Mouse (Mus musculus): ENCODE measurements around the gene Cnpy2. TPM values are rescaled to one million over a fixed set of nuclear protein-coding genes. Genes with fewer than 3 reads are reported as not detected.

The Cnpy2 gene
- total RNA-seq (2023): 18.8 to 20.8 TPM (median 19.5 TPM) in 4 replicates

GRCm38 (mm10) chr10:128322141-128323108 lies at the start of gene Cnpy2:
Gene Cnpy2, plus strand, starts transcription at chr10:128322459.

GRCm38 (mm10) chr10:128298702-128299171 lies 23.5 kb upstream of the Cnpy2 start, which contains the start of gene Il23a:
Gene Il23a, minus strand, starts transcription at chr10:128298752.

GRCm38 (mm10) chr10:128303126-128304021 lies 18.9 kb upstream of the Cnpy2 start, which contains the start of gene Pan2:
Gene Pan2, plus strand, starts transcription at chr10:128303335.

GRCm38 (mm10) chr10:128337306-128338181 lies 15.3 kb downstream of the Cnpy2 start, which contains the start of gene Cs:
Gene Cs, plus strand, starts transcription at chr10:128337734.

GRCm38 (mm10) chr10:128368402-128369217 lies 46.4 kb downstream of the Cnpy2 start, which contains the start of gene Coq10a:
Gene Coq10a, minus strand, starts transcription at chr10:128368997.

GRCm38 (mm10) chr10:128376455-128377211 lies 54.4 kb downstream of the Cnpy2 start, which contains the start of gene Ankrd52:
Gene Ankrd52, plus strand, starts transcription at chr10:128377115.

Other genes starting within 250 kb of the Cnpy2 start
- 523 to 608 TPM (median 568 TPM) in 4 replicates for gene Atp5b, start 239.2 kb upstream of the Cnpy2 start, total RNA-seq (2023)
- 124 to 141 TPM (median 134 TPM) in 4 replicates for gene Baz2a, start 230.9 kb upstream of the Cnpy2 start, total RNA-seq (2023)
- 43.9 to 52.8 TPM (median 47.8 TPM) in 4 replicates for gene Rbms2, start 142.2 kb upstream of the Cnpy2 start, total RNA-seq (2023)
- gene Gls2, start 128.0 kb upstream of the Cnpy2 start, total RNA-seq (2023): not detected in 4 replicates
- gene Spryd4, start 110.7 kb upstream of the Cnpy2 start, total RNA-seq (2023): 12.3 to 17.4 TPM (median 15.1 TPM) in 4 replicates
- gene Mip, start 96.6 kb upstream of the Cnpy2 start, total RNA-seq (2023): not detected in 4 replicates
- 13.7 to 23.7 TPM (median 16.3 TPM) in 4 replicates for gene Timeless, start 90.4 kb upstream of the Cnpy2 start, total RNA-seq (2023)
- not detected in 4 replicates for gene Apon, start 68.4 kb upstream of the Cnpy2 start, total RNA-seq (2023)
- 0.75 to 1.4 TPM (median 0.93 TPM) in 4 replicates for gene Apof, start 53.8 kb upstream of the Cnpy2 start, total RNA-seq (2023)
- gene Stat2, start 51.9 kb upstream of the Cnpy2 start, total RNA-seq (2023): 110 to 128 TPM (median 114 TPM) in 4 replicates
- not detected in 4 replicates for gene Il23a, start 23.7 kb upstream of the Cnpy2 start, total RNA-seq (2023)
- 62.2 to 69.4 TPM (median 65.8 TPM) in 4 replicates for gene Pan2, start 19.1 kb upstream of the Cnpy2 start, total RNA-seq (2023)
- 101 to 110 TPM (median 110 TPM) in 4 replicates for gene Cs, start 15.3 kb downstream of the Cnpy2 start, total RNA-seq (2023)
- gene Coq10a, start 46.5 kb downstream of the Cnpy2 start, total RNA-seq (2023): 28.6 to 37.3 TPM (median 32.6 TPM) in 4 replicates
- 67.5 to 68.6 TPM (median 68.3 TPM) in 4 replicates for gene Ankrd52, start 54.7 kb downstream of the Cnpy2 start, total RNA-seq (2023)
- gene Slc39a5, start 78.8 kb downstream of the Cnpy2 start, total RNA-seq (2023): not detected in 4 replicates
- 39.1 to 49.2 TPM (median 47.1 TPM) in 4 replicates for gene Nabp2, start 89.0 kb downstream of the Cnpy2 start, total RNA-seq (2023)
- 61.4 to 67.3 TPM (median 65.5 TPM) in 4 replicates for gene Rnf41, start 89.2 kb downstream of the Cnpy2 start, total RNA-seq (2023)
- gene Smarcc2, start 136.8 kb downstream of the Cnpy2 start, total RNA-seq (2023): 145 to 160 TPM (median 147 TPM) in 4 replicates
- 488 to 539 TPM (median 516 TPM) in 4 replicates for gene Myl6, start 171.7 kb downstream of the Cnpy2 start, total RNA-seq (2023)
- 0.58 to 0.75 TPM in 2 of 4 replicates, not detected in the others for gene Myl6b, start 176.2 kb downstream of the Cnpy2 start, total RNA-seq (2023)
- gene Esyt1, start 203.4 kb downstream of the Cnpy2 start, total RNA-seq (2023): 224 to 242 TPM (median 239 TPM) in 4 replicates
- 85.5 to 103 TPM (median 90.6 TPM) in 4 replicates for gene Zc3h10, start 225.3 kb downstream of the Cnpy2 start, total RNA-seq (2023)
- gene Rpl41, start 226.8 kb downstream of the Cnpy2 start, total RNA-seq (2023): 3,750 to 3,896 TPM (median 3,770 TPM) in 4 replicates
- gene Pa2g4, start 243.5 kb downstream of the Cnpy2 start, total RNA-seq (2023): 73.4 to 79.8 TPM (median 76.2 TPM) in 4 replicates